Mouse (Mus musculus) urinary bladder, adult 18-20 months (tissue): Measurements from ENCODE around the gene Fam117b.

Source experiments
- DNase-seq, 2 experiments: peaks; one replicate each; pipeline ENCODE4 v3.0.0; 2022; ENCODE audit warnings: low spot score in 2 of 2, mixed read lengths in 2 of 2

The Fam117b gene

DNA sequence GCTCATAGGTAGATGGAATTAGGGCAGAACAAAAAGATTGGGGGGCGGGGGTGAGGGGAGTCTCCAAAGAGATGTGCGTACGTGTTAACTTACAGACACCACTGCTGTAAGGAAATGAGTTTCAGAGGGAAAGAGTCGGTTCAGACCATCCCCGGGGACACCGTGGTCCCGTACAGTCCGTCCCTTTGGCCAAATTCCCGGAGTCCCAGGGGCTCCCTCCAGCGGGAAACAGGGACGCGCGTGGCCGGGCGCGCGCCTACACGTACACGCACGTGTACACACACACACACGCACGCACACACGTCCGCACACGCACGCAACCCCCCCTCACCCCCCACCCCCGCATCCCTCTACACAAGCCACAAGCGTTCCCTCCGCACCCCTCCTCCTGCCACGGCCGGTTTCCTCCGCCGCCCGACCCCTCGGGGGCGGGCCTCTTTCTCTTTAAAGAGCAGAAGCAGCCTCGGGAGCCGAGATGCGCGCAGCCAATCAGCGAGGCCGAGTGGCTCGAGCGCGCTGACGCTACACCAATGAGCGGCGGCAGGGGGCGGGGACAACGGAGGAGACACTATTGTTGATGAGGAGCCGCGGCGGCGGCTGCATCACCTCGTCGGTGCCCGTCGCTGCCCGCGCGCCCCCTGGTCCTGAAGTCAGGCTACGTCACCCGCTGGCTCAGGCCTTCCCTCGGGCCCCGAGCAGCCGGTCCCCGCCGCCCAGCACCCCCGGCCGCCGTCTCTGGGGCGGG lies at the start of gene Fam117b:
Fam117b (plus strand) TSS at position 594 of the 745 bp plus-strand sequence.
- DNase-seq = peak; percentile 91 to 95

DNA sequence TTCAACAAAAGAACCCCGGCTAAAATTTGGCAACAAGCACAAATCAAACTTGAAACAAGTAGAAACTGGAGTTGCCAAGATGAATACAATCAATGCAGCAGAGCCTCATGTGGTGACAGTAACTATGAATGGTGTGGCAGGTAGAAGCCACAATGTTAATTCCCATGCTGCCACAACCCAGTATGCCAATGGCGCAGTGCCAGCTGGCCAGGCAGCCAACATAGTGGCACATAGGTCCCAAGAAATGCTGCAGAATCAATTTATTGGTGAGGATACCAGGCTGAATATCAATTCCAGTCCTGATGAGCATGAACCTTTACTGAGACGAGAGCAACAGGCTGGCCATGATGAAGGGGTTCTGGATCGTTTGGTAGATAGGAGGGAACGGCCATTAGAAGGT lies 44.8 kb upstream of the Fam117b start:
- no peak for DNase-seq

DNA sequence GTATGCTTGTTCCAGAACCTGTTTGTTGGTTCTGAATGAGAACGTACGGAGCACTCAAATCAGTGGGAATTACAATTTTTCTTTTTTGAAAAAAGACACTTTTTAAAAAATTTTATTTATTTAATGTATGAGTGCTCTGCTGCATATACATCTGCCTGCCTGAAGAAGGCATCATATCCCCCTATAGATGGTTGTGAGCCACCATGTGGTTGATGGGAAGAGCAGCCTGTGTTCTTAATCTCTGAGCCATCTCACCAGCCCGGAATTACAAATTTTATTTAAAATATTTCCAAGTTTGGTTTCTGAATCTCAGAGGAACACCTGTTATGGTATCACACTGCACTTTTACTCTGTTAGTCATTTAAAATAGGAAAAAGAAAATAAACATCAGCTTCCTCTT lies 38.8 kb upstream of the Fam117b start:
- no peak for DNase-seq

DNA sequence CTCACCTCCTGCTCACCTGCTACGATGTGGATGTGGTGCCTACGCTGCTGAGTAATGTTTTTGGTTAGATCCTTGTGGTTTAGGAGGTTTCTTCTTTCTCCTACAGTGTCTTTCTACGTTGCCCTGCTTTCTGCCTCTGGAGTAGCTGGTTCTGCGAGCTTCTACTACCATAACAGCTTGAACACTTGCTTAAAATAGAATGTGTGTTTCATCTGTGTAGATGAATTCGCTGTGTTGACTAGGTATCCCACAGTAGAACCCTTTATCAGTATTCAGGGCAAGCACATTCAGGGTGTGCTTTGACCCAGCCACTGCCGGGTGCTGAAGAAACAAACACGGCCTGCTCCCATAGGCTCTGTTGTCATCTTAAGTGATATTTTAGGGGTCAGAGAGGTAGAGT lies 34.7 kb upstream of the Fam117b start:
- DNase-seq = no peak

DNA sequence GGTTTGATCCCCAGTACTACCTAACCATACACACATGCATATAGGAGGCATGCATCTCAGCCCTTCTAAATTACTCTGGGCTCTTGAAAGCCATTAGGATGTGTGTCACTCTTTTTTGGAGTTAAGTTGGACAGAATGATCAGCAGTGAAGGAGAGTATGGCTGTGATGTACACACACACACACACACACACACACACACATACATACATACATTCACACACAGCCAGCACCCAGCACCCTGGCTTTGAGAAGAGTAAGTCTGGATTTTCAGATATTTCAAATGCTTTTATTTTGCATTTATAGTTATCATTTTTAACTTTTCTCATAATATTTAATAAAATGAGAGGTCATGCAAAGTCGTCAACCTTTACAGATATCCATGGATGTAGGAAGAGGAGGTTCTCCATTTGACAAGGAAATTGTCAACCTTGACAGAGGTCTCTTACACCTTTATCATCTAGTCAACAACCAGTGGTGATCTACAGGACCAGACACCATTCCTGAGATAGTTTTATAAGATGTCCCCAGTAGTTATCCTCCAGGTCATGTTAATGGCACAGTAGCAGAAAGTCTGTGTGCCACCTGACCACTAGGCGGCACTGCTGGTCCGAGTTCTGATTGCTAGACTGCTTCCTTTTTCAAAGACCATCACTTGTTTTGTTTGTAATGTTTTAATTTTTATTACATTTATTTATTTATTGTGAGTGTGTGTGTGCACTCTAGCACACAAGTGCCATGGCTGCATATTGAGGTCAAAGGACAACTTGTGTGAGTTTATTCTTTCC lies 29.3 kb upstream of the Fam117b start:
- DNase-seq = peak; percentile 46 to 69

DNA sequence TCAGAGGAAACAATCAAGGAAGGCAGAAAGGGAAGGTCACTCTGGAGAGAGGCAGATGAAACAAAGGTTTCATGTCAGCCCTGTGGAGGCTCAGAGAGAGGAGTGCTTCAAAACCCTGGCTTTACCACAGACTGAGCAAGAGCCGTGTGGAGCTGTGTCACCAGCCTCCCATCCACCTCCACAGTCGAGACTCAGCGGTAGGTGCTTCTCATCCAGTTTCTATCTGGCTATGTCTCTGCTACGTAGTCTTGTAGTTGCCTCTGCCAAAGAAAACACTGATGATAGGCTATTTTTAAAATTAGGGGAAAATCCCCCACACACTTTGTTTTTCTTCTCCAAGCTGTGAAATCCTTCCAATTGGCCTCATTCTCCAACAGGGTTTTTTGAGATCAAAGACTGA lies 25.9 kb upstream of the Fam117b start:
- no peak for DNase-seq

DNA sequence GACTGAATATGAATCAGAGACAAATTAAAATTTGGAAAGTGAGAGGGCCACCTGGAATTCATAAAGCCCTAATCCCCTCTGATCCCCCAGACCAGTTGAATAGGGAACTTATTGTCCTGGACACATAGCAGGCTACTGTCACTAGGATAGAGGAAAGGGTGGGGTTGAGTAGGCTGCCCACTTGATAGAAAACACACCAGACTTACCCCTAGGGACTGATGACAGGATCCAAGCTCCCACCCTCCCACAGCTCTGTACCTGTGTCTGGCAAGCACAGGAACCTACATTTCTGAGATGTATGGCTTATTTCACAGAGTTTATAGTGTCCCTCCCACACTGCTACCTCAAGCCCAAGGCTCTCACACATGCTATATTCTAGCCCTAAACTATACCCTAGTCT lies 24.8 kb upstream of the Fam117b start:
- no peak for DNase-seq

DNA sequence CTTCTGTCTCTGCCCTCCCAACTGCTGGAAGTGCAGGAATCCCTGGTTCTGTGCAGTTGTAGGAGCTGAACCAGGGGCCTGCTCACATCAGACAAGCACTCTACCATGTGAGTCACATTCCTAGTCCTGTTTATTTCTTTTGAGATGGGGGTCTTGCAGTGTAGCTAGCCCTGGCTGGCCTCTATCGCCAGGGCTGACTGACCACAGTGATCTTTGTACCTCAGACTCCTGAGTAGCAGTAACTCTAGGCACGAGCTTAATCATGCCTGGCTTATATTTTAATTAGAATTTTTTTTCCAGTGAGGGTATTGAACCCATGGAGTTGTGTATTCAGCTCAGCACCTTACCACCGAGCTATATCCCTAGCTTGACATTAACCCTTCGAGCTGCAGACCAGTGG lies 21.6 kb upstream of the Fam117b start:
- DNase-seq = no peak

DNA sequence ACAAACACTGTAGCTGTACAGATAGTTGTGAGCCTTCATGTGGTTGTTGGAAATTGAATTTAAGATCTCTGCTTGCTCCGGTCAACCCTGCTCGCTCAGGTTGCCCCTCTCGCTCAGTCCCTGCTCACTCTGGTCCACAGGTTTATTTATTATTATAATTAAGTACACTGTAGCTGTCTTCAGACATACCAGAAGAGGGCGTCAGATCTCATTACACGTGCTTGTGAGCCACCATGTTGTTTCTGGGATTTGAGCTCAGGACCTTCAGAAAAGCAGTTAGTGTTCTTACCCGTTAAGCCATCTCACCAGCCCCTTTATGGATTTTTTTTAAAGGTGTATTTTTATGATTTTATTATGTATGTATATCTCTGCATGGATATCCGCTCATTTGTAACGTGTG lies 20.0 kb upstream of the Fam117b start:
- DNase-seq = no peak

DNA sequence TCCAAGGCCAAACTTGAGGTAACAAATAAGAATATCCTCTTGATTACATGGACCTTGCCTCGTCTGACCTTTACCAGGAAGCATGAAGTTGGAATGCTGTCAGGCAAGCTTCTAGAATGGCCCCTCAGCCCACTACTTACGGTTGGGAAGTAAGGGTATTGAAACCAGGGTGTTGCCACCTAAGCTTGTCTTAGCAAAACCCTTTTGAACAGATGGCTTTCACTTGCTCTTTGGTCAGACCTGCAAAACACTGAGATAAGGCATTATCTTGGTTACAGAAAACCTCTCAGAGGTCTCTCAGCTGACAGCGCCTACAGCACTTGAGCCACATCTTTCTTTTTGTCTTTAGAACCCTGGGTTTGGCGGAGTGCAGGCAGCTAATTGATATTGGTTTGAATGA lies 18.8 kb upstream of the Fam117b start:
- no peak for DNase-seq

DNA sequence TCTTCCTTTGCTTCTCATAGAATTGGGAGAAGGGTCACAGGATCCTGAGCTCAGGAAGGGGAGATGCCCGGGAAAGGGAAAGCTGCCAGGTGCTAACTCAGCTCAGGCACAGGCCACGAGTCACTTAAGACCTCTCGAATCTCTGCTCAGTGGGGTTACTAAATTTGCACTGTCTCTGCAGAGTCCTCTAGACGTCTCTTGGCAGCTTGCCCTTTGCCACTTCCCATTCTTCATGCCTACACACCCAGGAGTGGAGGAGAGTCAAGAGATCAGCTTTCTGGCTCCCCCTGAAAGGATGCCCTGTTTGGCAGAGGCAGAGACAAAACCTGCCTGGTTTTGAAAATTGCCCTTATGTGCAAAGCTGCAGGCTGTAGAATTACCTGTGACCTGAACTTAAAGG lies 17.4 kb upstream of the Fam117b start:
- peak in 1 of 2 experiments; percentile 13 for DNase-seq

DNA sequence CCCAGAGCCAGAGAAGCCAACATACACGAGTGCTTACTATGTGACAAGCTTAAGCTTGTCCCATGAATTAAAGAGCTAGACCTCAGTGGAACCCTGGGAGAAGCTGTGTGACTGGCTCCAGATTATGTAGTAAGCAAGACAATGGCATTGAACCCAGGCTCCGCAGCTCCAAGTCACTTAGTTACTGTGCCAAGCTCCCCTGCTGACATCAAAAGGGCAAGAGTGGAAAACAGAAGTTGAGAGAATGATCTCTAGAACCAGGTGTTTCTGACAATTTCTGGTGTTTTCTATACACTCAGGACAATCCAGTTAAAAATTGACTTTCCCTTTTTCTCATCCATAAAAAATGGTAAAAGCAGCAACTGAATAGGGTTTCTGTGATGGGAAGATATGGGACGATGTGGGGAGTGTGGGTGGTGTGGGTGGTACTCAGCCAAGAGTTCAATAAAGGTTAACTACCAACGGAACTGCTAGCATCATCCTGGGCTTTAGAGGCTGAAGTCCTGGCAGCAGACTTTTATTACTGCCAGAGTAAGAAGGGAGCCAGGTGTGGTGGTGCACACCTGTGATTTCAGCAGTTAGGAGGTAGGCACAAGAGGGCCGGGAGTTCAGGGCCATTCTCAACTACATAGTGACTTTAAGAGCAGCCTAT lies 15.5 kb upstream of the Fam117b start:
- DNase-seq = no peak

DNA sequence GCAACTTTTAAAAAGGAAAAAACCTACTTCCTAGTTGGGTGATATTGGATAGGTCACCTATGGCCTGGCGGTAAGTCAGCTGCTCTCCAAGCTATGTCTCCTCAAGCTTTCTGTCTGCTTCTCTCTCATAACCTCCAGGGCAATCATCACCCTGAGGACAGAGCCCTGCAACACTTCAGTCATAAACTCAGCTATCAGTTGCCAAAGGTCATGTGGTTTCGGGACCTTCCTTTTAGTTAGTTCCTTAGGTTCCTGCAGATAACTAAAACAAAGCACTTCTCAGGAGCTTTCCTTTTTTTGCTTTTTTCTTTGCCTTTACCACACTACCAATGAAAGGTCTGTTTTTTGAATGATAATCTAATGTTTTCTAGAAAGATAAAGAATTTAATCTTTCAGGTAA lies 13.1 kb upstream of the Fam117b start:
- no peak for DNase-seq

DNA sequence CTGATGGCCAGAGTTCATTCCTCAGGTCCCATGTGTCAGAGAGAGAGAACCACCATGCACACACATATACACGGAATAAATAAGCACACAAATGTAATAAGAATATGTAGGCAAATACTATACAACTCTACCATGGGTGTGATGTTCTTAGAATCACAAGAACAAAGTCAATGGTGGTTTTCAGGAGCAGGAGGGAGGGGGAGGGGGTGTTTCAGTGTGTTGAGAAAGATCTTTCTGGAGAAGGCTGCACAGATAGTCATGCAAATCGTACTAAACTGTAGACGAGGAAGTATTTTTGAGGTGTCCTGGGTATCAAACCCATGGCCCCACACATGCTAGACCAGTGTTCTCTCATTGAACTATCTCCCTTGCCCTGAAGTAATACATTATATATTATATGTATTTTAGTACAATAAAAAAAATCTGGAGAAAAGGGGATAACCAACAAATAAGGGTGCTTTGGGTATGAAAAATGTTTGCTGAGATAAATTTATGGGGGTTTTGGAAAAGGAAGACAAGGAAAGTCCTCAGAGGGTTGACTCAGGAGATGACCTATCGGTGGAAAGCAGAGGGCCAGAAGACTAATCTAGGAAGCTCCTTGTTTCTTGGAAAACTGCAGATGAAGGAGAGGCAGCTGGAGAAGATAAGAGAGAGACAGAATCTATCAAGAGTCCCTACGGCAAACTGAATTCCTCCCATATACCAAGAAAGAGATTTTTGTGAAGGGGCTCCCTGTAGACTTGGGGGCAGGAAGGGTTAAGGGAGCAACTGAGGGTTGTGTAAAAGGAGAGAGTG lies 11.5 kb upstream of the Fam117b start:
- DNase-seq = no peak

DNA sequence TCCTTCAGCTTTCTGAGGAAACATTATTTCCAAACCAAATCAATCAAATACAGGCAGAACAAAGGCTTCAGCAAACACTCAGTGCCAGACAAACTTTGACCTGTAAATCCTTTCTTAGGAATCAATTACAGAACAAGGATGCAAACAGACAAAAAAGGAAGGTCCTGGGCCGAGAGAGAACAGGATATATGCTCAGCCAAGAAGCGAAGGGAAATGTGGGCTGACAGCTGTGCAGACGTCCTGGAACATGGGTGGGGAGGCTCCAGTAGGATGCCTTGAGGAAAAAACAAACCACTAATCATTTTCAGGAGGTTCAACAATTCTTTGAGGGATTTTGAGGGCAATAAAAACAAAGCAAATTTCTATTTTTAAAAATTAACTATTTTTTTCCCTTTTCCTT lies 10.2 kb upstream of the Fam117b start:
- no peak for DNase-seq

DNA sequence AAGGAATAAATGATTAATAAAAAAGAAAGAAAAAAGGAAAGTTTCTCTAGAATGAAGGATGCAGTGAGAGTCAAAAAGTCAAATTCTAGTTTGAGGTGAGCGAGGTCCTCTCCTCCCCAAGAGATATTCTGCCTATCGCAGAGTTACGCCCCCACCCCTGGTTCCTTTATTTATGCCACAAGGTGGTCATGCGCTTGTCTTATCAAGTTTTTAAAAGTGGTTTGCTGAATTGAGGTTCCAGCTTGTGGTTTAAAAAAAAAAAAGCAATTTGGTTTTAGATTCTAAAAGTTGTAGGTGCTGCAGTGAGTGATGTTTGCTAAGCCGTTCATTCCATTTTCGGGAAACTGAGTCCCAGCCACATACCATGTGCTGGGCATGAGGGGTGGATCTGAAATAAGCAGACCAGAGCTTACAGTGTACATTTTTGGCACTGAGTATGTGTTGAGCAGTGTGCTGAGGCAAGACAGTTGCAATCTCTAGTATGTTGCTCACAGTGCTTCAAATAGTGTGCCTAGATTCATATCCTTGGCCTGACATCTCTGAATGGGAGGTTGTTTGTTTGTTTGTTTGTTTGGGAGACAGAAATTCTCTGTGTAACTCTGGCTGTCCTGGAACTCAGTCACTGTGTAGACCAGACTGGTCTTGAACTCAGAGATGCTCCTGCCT lies 8.0 kb upstream of the Fam117b start:
- DNase-seq = no peak

DNA sequence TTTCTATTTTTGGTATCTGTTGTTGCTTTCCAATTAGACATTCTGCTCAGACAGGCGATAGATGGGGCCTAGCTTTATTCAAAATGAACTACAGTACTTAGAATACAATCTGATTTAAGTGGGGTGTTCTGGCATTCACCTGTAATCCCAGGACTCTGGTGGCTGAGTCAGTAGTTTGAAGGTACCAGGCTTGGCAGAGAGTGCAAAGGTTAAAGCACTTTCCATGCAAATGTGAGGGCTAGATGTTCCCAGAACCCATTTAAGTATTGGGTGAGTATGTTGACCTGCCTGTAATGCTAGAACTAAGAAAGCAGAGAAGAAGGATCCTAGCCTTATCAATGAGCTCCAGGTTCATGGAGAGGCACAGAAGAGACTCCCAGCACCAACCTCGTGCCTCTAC lies 6.9 kb upstream of the Fam117b start:
- DNase-seq = no peak

DNA sequence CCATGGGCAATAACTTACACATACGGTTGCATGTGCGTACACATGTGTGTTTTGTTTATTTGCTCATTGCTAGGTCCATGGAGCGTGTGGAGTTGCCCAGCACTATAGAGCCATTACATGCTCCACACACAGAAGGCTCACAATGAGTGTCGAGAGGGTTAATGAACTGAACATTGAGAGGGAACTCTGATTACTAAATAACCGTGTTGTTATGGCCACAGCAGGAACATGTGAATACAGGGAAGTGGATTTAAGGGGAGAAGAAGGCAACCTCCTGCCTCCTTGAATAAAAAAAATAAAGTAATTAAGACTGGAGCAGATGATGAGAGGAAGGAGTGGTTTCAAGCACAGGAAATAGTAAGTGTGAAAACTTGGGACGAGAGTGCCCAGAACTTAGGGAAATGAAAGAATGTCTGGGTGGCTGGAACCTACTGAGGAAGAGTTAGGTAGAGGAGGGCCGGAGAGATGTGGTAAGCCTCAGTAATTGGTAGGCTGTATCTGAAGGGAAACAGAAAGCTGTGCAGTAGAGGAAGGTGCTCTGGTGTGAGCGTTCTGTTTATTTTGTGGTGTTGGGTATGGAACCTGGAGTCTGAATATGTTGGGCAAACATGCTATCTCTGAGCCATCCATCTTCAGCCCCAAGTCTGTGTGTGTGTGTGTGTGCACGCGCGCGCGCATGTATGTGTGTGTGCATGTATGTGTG lies 5.8 kb upstream of the Fam117b start:
- DNase-seq = no peak

DNA sequence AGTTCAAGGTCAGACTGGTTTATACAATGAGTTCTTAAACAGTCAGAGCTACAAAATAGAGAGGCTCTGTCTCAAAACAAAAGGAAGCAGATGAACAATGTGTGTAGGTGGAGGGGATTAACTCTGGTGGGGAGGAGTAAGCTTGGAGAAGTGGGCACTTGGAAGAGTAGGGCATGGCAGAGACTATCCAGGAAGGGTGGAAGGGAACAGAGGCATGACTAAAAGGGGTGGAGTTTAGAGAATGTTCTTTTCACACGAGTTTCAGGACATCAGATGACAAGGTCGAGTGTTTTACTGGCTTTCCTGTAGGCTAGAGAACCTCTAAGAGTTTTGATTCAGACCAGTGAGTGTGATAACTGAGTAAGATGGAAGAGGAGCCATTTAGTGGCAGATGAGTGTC lies 5.1 kb upstream of the Fam117b start:
- DNase-seq = no peak

DNA sequence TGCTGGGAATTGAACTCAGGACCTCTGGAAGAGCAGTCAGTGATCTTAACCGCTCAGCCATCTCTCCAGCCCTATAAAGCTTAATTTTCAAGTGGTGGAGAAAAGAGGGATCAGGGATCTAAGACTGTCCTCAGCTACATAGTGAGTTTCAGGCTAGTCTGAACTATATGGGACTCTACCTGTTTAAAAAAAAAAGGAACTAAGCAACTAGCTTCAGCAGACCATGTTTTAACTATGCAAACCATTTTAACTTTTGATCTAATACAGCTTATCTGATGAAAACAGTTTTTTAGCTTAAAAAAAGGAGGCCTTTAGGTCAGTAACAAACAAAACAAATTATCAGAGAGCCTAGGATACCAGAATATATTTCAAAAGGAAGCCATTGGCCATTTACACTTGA lies 1.9 kb upstream of the Fam117b start:
- no peak for DNase-seq
